Mouse (Mus musculus): ENCODE results near the gene Pcolce. TPM values are rescaled to one million over a fixed set of nuclear protein-coding genes. Genes with fewer than 3 reads are reported as not detected.

Pcolce gene
- 1 to 10 TPM in 1 of 2 experiments, under 1 TPM in 1; 0.84 to 4.0 TPM for total RNA-seq (2023)

DNA sequence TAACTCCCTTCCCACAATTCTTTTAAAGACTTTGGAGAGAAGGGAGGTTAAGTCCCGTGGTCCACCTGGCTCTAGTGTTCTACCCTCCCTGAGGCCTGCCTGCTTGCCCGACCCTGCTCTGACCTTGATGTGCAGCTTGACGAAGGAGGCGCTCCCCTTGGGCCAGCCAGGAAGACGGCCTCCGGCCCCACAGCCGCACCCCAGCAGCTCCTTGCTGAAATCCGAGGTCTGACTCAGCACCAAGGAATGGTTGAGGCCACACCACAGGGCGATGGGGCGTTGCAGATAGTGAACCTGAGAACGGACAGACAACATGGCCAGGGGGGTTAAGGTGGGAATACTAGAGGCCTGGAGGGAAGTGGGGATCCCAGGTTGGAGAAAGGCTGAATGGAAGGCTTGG lies at the start of gene Pcolce:
Gene Pcolce, minus strand, starts transcription at position 235 of the 400 bp plus-strand sequence.

DNA sequence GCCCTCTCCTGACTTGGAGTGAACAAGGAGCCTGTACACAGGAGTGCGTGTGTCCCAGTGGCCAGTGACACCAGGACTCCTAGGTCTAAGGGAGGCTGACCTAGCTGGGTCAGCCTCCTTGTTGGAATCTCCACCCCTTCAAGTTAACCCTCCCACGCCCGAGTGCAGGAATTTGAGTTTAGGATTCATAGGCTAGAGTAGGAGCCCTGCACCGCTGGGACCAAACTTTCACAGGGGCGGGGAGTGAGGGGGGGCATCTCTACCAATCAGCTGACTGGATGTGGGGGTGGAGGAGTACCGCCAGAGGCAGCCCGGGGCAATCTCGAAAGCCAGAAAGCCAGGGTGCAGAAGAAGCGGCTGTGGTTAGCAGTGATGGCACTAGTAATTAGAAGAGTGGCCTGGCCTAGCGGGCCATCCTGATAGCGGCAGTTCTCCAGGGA lies 32.1 kb upstream of the Pcolce start, which contains the start of gene Irs3:
Gene Irs3, minus strand, starts transcription at position 63 of the 440 bp plus-strand sequence.

DNA sequence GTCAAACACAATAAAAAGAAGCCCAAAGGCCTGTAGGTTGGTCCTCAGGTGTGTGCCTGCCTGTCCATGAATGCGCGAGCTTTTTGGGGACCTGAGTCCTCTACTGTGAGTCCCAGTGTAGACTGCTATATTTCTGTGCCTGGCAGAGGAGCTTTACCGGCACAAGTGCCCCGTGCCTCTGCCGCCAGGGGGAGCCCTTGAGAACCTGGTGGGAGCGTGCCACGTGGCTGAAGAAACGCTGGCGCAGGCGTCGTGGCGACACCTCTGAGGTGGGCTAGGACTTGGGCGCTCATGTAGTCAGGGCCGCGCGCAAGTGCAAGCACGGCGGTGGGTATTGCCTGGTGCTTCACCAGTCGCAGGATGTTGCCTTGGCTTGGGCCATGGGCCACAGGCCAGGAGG lies 27.5 kb upstream of the Pcolce start, which contains the start of gene Sap25:
Gene Sap25, plus strand, starts transcription at position 281 of the 400 bp plus-strand sequence.

DNA sequence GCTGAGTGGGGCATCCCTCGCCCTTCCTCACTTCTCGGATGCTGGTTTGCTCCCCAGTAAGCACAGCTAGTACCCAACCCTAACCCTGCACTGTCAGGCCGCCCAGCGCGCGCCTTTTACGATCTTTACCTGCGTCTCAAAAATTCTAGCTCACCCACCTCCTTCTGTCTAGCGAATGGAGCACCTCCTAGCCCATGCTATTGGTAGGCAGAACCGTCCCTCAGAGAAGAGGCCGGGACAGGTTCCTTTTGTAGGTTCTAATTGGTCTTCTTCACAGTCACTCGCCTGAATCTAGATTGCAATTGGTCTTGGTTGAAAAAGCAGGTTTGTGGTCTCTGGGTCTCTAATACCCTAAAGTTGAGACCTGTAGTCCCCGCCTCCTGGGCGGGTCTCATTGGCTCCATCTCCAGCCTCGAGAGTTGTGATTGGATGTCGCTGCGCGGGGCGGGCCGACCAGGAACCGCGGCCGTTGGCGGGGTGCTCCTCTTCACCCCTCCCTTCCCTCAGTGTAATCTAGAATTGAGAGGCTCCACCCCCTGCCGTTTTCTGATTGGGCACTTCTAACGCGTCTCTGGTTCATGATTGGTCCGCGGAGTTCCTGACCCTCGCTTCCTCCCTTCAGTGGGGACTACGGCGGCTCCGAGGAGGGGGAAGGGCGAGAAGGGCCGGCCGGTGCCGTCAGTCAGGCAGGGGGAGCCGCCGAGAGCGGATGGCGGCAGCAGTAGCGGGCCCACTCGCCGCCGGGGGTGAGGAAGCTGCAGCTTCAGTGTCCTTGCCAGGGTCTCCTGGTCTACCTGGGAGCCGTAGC lies 15.1 kb upstream of the Pcolce start, which contains the start of the genes Fbxo24, Lrch4 and Gm20605:
Gene Fbxo24, minus strand, starts transcription at position 505 of the 808 bp plus-strand sequence.
Gene Lrch4, plus strand, starts transcription at position 624 of the 808 bp plus-strand sequence.
Gene Gm20605, plus strand, starts transcription at position 678 of the 808 bp plus-strand sequence.

DNA sequence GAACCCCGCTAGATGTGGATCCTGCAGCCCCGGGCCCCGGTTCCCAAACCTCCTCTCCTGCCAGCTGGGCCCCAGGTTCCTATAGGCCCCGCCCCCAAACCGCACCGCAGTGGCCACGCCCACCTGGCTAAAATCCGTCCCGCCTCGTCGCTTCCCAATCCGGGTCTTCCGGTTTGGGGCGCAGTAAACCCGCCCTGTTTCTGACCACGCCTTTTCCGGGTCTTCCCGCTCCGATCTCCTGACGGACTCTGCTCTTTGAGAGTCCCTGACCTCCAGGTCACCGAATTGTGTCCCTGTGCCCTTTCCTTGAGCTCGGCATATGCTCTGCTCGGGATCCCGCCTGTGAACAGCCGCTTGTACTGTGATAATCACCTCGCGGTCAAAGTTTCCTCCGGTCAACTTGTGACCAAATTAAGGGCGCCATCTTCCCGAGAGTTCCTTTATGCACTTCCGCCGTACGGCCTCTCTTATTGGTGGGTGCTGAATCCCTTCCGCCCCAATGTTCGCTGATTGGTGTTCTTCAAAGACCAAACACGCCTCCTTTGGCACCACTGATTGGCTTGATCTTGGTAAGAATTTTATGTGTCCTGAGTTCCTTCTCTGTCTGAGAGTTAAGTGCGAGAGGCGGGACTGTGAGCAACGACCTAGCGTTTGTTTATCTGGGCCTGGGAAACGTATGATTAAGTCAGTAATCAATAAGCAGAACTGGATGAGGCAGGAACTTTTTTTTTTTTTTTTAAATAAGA lies 12.8 kb downstream of the Pcolce start, which contains the start of gene Mospd3:
Gene Mospd3, minus strand, starts transcription at position 440 of the 746 bp plus-strand sequence.

DNA sequence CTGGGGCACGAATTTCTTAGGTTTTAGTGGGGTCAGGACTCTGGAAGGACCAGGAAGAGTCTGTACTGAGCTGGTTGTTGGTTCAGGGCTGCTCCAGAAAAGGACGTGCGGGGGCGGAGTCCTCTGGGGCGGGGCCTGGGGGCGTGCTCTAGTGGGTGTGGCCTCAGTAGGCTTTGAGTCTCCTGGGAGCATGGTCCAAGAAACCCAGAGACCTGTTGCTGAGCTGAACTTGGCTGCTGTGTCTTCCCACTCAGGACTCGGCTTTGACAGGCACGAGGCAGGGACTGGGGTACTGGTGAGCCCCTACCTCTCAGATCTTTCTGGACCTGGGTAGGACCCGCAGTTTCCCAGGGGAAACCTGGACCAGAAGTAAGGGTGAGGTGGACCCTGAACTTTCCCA lies 43.9 kb downstream of the Pcolce start, which contains the start of gene Tfr2:
Gene Tfr2, plus strand, starts transcription at position 176 of the 400 bp plus-strand sequence.

Other genes with a start within 250 kb of the Pcolce start
- under 1 TPM; 0.02 to 0.29 TPM for gene Zan, start 136.7 kb downstream of the Pcolce start, total RNA-seq (2023)
- 10 to 100 TPM; 13.8 to 19.8 TPM for gene Pop7, start 111.3 kb downstream of the Pcolce start, total RNA-seq (2023)
- 10 to 100 TPM; 50.9 to 52.3 TPM for gene Gigyf1, start 95.2 kb downstream of the Pcolce start, total RNA-seq (2023)
- not detected for gene Epo, start 80.5 kb downstream of the Pcolce start, total RNA-seq (2023)
- gene Gnb2, start 80.3 kb downstream of the Pcolce start, total RNA-seq (2023): 100 to 1,000 TPM; 921 to 972 TPM
- gene Actl6b, start 60.3 kb downstream of the Pcolce start, total RNA-seq (2023): not detected
- 10 to 100 TPM in 1 of 2 experiments, 1 to 10 TPM in 1; 7.0 to 11.2 TPM for gene Tfr2, start 43.9 kb downstream of the Pcolce start, total RNA-seq (2023)
- 10 to 100 TPM; 46.3 to 50.4 TPM for gene Mospd3, start 12.7 kb downstream of the Pcolce start, total RNA-seq (2023)
- under 1 TPM in 1 of 2 experiments, not detected in 1; 0.26 TPM for gene Fbxo24, start 15.2 kb upstream of the Pcolce start, total RNA-seq (2023)
- 100 to 1,000 TPM; 217 to 232 TPM for gene Lrch4, start 15.3 kb upstream of the Pcolce start, total RNA-seq (2023)
- 10 to 100 TPM; 44.5 to 45.7 TPM for gene Gm20605, start 15.4 kb upstream of the Pcolce start, total RNA-seq (2023)
- 10 to 100 TPM; 74.3 to 76.8 TPM for gene Sap25, start 27.6 kb upstream of the Pcolce start, total RNA-seq (2023)
- not detected for gene Irs3, start 31.9 kb upstream of the Pcolce start, total RNA-seq (2023)
- 10 to 100 TPM; 27.2 to 29.2 TPM for gene Agfg2, start 70.9 kb upstream of the Pcolce start, total RNA-seq (2023)
- under 1 TPM; 0.83 to 0.93 TPM for gene Nyap1, start 127.8 kb upstream of the Pcolce start, total RNA-seq (2023)
- 100 to 1,000 TPM; 265 to 295 TPM for gene Tsc22d4, start 131.9 kb upstream of the Pcolce start, total RNA-seq (2023)
- 10 to 100 TPM; 26.5 to 32.9 TPM for gene Ppp1r35, start 165.1 kb upstream of the Pcolce start, total RNA-seq (2023)
- gene Mepce, start 173.9 kb upstream of the Pcolce start, total RNA-seq (2023): 10 to 100 TPM; 29.3 to 33.9 TPM
- 1 to 10 TPM; 3.6 to 4.1 TPM for gene Zcwpw1, start 174.0 kb upstream of the Pcolce start, total RNA-seq (2023)
- gene Pilra, start 222.5 kb upstream of the Pcolce start, total RNA-seq (2023): 100 to 1,000 TPM; 303 to 320 TPM
- 100 to 1,000 TPM; 168 to 180 TPM for gene Pilrb1, start 244.3 kb upstream of the Pcolce start, total RNA-seq (2023)

Measured in neutrophil, adult 83 days (primary cell).